Mouse (Mus musculus): ENCODE results near the gene 4930590J08Rik. TPM values are rescaled to one million over a fixed set of nuclear protein-coding genes. Genes with fewer than 3 reads are reported as not detected.

The 4930590J08Rik gene
- polyA plus RNA-seq, 1 experiment, result 0.19 TPM

GRCm38 (mm10) chr6:91877885-91878651 lies 24.5 kb upstream of the 4930590J08Rik start, which contains the start of gene Ccdc174:
Ccdc174 (plus strand) TSS chr6:91878053.
- DNase-seq, result peak; percentile 97
- Histone ChIP-seq H3K4me1 (ENCODE audit: control insufficient read depth, insufficient read depth, low read length) (peaks cover 5% of the 10 kb centered on the region; the same call in 1 of the 2 replicates), H3K27ac (ENCODE audit: insufficient read depth, low read depth, low read length) (peak within 1 kb of the TSS; percentile 50), H3K27me3 (replicated peaks; ENCODE audit: control insufficient read depth, insufficient read depth, low read length) (no peaks in the 10 kb centered on the region), H3K4me3 (ENCODE audit: insufficient read depth, low read depth, low read length) (peak within 1 kb of the TSS; percentile 96), H3K36me3 (ENCODE audit: control insufficient read depth, insufficient read depth, low read length) (peaks cover 3% of the 10 kb centered on the region; the same call in 1 of the 2 replicates)
- TF ChIP-seq CTCF (conservative IDR thresholded peaks at IDR 0.05; ENCODE audit: insufficient read depth, insufficient read length, low read depth, low read length) (no peak), POLR2A (IDR thresholded peaks at IDR 0.05; ENCODE audit: low read depth, low read length) (peak; percentile 89)
- WGBS, result under 1% methylated on average over 47 of the region's 47 CpGs

- no peak for DNase-seq
- Histone ChIP-seq H3K27ac (ENCODE audit: insufficient read depth, low read depth, low read length) (no peak overlapping the region), H3K4me3 (ENCODE audit: insufficient read depth, low read depth, low read length) (no peak overlapping the region), H3K36me3 (ENCODE audit: control insufficient read depth, insufficient read depth, low read length) (peaks cover 5% of the 10 kb centered on the region), H3K27me3 (replicated peaks; ENCODE audit: control insufficient read depth, insufficient read depth, low read length) (no peaks in the 10 kb centered on the region), H3K4me1 (ENCODE audit: control insufficient read depth, insufficient read depth, low read length) (no peaks in the 10 kb centered on the region)
- TF ChIP-seq CTCF (conservative IDR thresholded peaks at IDR 0.05; ENCODE audit: insufficient read depth, insufficient read length, low read depth, low read length), result no peak
- TF ChIP-seq POLR2A (IDR thresholded peaks at IDR 0.05; ENCODE audit: low read depth, low read length), result no peak
- WGBS, result 68% methylated on average over 2 of the region's 2 CpGs
Measured at GRCm38 (mm10) chr6:91883859-91884258, 18.8 kb upstream of the 4930590J08Rik start.

DNA sequence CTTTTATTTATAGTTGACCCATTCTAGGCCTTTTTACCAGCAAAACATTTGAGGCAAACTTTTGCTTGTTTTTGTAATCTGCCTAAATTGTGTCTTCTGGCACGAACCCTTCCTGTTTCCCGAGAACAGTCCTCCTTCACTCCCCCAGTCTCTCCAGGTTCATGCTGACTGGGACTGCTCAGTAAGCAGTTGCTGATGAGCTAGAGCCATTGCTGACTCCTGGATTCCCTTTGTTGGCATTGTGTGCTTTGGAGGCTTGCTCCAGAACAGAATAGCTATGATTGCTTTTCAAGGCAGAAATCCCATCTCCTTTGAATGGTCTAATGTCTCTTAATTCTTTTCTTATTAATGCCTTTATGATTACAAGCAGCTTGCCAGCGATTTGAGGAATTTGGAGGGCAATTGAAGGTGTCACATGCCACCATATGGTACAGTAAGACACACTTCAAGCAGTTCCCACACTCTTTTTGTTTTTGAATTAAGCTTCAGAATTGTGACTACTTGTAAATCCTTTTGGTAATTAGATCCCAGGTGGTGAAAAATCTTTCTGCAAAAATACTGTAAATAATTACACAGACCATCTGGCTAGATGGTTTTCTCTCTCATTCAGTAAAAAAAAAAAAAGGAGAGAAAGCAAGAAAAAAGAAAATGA lies 13.2 kb upstream of the 4930590J08Rik start:
- Histone ChIP-seq H3K27me3 (replicated peaks; ENCODE audit: control insufficient read depth, insufficient read depth, low read length) (no peaks in the 10 kb centered on the region), H3K4me3 (ENCODE audit: insufficient read depth, low read depth, low read length) (no peak overlapping the region), H3K27ac (ENCODE audit: insufficient read depth, low read depth, low read length) (no peak overlapping the region), H3K36me3 (ENCODE audit: control insufficient read depth, insufficient read depth, low read length) (peaks cover 4% of the 10 kb centered on the region), H3K4me1 (ENCODE audit: control insufficient read depth, insufficient read depth, low read length) (no peaks in the 10 kb centered on the region)
- no peak for DNase-seq
- no peak for TF ChIP-seq CTCF (conservative IDR thresholded peaks at IDR 0.05; ENCODE audit: insufficient read depth, insufficient read length, low read depth, low read length)
- no peak for TF ChIP-seq POLR2A (IDR thresholded peaks at IDR 0.05; ENCODE audit: low read depth, low read length)
- WGBS, result 66% methylated on average over 3 of the region's 3 CpGs

DNA sequence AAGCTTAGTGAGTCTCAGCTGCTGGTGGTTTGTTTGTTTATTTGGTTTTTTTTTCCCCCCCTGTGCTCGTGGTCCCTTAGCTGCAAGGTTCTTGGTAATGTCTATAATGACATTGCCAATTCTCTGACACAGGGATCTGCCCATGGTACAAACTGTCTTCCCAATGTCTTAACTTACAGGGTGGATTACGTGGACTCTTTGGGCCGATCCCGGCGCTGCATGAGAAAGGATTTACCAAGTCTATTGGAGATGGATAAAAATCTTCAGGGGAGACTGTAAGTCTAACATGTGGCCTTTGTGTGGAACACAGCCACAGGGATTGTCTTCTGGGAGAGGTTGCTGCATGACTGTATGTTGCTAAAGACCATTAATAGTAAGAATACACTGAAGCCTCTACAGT lies 12.0 kb upstream of the 4930590J08Rik start:
- no peaks in the 10 kb centered on the region for H3K4me1 ChIP-seq (ENCODE audit: control insufficient read depth, insufficient read depth, low read length)
- H3K27ac ChIP-seq (ENCODE audit: insufficient read depth, low read depth, low read length), result no peak overlapping the region
- WGBS, result 86% methylated on average over 5 of the region's 5 CpGs
- no peaks in the 10 kb centered on the region for H3K27me3 ChIP-seq (replicated peaks; ENCODE audit: control insufficient read depth, insufficient read depth, low read length)
- peaks cover 7% of the 10 kb centered on the region for H3K36me3 ChIP-seq (ENCODE audit: control insufficient read depth, insufficient read depth, low read length)
- no peak for DNase-seq
- no peak overlapping the region for H3K4me3 ChIP-seq (ENCODE audit: insufficient read depth, low read depth, low read length)
- TF ChIP-seq POLR2A (IDR thresholded peaks at IDR 0.05; ENCODE audit: low read depth, low read length) (no peak), CTCF (conservative IDR thresholded peaks at IDR 0.05; ENCODE audit: insufficient read depth, insufficient read length, low read depth, low read length) (no peak)

DNA sequence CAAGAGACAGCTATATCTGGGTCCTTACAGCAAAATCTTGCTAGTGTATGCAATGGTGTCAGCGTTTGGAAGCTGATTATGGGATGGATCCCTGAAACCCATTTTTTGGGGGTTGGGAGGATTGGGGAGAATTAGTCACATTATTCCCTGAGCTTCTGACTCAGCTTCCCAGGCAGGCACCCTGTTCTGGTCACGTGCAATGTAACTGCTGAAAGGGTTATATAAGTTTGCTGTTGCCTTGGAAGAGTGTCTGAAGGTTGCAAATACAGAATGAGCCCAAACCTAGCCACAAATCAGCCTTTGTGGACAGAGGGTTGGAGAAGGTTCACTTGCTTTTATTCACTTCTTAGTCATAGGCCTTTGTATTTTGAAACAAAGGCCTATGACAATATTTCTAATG lies 10.8 kb upstream of the 4930590J08Rik start:
- Histone ChIP-seq H3K4me3 (ENCODE audit: insufficient read depth, low read depth, low read length) (no peak overlapping the region), H3K4me1 (ENCODE audit: control insufficient read depth, insufficient read depth, low read length) (no peaks in the 10 kb centered on the region), H3K27ac (ENCODE audit: insufficient read depth, low read depth, low read length) (no peak overlapping the region), H3K36me3 (ENCODE audit: control insufficient read depth, insufficient read depth, low read length) (peaks cover 7% of the 10 kb centered on the region), H3K27me3 (replicated peaks; ENCODE audit: control insufficient read depth, insufficient read depth, low read length) (no peaks in the 10 kb centered on the region)
- TF ChIP-seq POLR2A (IDR thresholded peaks at IDR 0.05; ENCODE audit: low read depth, low read length) (no peak), CTCF (conservative IDR thresholded peaks at IDR 0.05; ENCODE audit: insufficient read depth, insufficient read length, low read depth, low read length) (no peak)
- 90% methylated on average over 2 of the region's 2 CpGs for WGBS
- DNase-seq, result no peak

DNA sequence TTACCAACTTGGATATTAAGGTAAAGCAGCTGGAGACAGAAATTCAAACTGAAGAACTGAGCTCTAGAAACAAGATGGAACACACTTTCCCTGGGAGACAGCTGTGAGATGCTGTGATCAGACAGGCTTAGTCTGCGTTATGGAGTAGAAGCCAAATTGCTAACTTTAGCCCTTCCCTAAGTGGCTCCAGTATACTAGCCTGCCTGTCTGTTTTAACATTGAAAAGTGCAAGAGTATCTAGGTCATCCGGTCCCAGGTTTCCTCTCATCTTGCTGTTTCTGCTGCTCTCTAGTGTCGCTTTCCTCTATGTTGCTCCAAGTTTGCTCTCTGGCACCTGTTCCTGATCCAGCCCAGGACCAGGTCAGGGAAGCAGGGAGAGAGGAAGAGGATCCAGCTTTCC lies 5.8 kb upstream of the 4930590J08Rik start:
- Histone ChIP-seq H3K36me3 (ENCODE audit: control insufficient read depth, insufficient read depth, low read length) (peaks cover 11% of the 10 kb centered on the region), H3K4me3 (ENCODE audit: insufficient read depth, low read depth, low read length) (no peak overlapping the region), H3K27me3 (replicated peaks; ENCODE audit: control insufficient read depth, insufficient read depth, low read length) (no peaks in the 10 kb centered on the region), H3K27ac (ENCODE audit: insufficient read depth, low read depth, low read length) (no peak overlapping the region), H3K4me1 (ENCODE audit: control insufficient read depth, insufficient read depth, low read length) (no peaks in the 10 kb centered on the region)
- DNase-seq, result no peak
- TF ChIP-seq CTCF (conservative IDR thresholded peaks at IDR 0.05; ENCODE audit: insufficient read depth, insufficient read length, low read depth, low read length) (no peak), POLR2A (IDR thresholded peaks at IDR 0.05; ENCODE audit: low read depth, low read length) (no peak)
- WGBS, result 92% methylated on average over 3 of the region's 3 CpGs

GRCm38 (mm10) chr6:91901505-91901904 lies 1.1 kb upstream of the 4930590J08Rik start:
- H3K36me3 ChIP-seq (ENCODE audit: control insufficient read depth, insufficient read depth, low read length), result peaks cover 5% of the 10 kb centered on the region
- H3K27me3 ChIP-seq (replicated peaks; ENCODE audit: control insufficient read depth, insufficient read depth, low read length), result no peaks in the 10 kb centered on the region
- TF ChIP-seq POLR2A (IDR thresholded peaks at IDR 0.05; ENCODE audit: low read depth, low read length) (no peak), CTCF (conservative IDR thresholded peaks at IDR 0.05; ENCODE audit: insufficient read depth, insufficient read length, low read depth, low read length) (peak; percentile 89)
- DNase-seq, result peak; percentile 74
- H3K4me1 ChIP-seq (ENCODE audit: control insufficient read depth, insufficient read depth, low read length), result no peaks in the 10 kb centered on the region
- no peak overlapping the region for H3K27ac ChIP-seq (ENCODE audit: insufficient read depth, low read depth, low read length)
- WGBS, result 27% methylated on average over 5 of the region's 5 CpGs
- H3K4me3 ChIP-seq (ENCODE audit: insufficient read depth, low read depth, low read length), result no peak overlapping the region

Measured in kidney, adult 2 months (tissue).